Mouse (Mus musculus) intestine, embryonic 15.5 days (tissue): Measurements from ENCODE around the gene Rhbdd3. TPM values are rescaled to one million over a fixed set of nuclear protein-coding genes. Genes with fewer than 3 reads are reported as not detected.
A peak's percentile ranks its signal among the peaks of the same experiment; 100 is the strongest.

Experiments
- ATAC-seq: fragments of 200-750 bp; cut with Nextera tagmentation; 2 replicates; pipeline ENCODE4 v1.8.0; 2017; ENCODE audit warnings: moderate TSS enrichment, moderate library complexity
- H3K27ac ChIP-seq: fragments of 300-500 bp; sonication (generic); 2 replicates; pipeline ENCODE4 v1.5.1; 2015; ENCODE audit warnings: mild to moderate bottlenecking, inconsistent platforms
- H3K27me3 ChIP-seq: fragments of 300-500 bp; sonication (generic); replicated peaks from 2 replicates; pipeline ENCODE4 v1.6.1; 2015; ENCODE audit warnings: inconsistent platforms
- H3K36me3 ChIP-seq: fragments of 300-500 bp; sonication (generic); 2 replicates; pipeline ENCODE4 v1.6.1; 2015; ENCODE audit warnings: inconsistent platforms
- H3K4me1 ChIP-seq: fragments of 300-500 bp; sonication (generic); replicated peaks from 2 replicates; pipeline ENCODE4 v1.6.1; 2015; ENCODE audit warnings: inconsistent platforms
- H3K4me2 ChIP-seq: fragments of 300-500 bp; sonication (generic); replicated peaks from 2 replicates; pipeline ENCODE4 v1.6.1; 2015; ENCODE audit warnings: mild to moderate bottlenecking, inconsistent platforms
- H3K4me3 ChIP-seq: fragments of 300-500 bp; sonication (generic); replicated peaks from 2 replicates; pipeline ENCODE4 v1.5.1; 2015; ENCODE audit warnings: inconsistent platforms
- H3K9ac ChIP-seq: fragments of 300-500 bp; sonication (generic); 2 replicates; pipeline ENCODE4 v1.6.1; 2015; ENCODE audit warnings: inconsistent platforms
- H3K9me3 ChIP-seq: fragments of 300-500 bp; sonication (generic); 2 replicates; pipeline ENCODE4 v1.6.1; 2016; ENCODE audit warnings: inconsistent platforms
- WGBS: fragments of 180-500 bp; shearing (Covaris S2); methylation state at CpG from one replicate; pipeline ENCODE4 v1.1.7; 2015; 5-methylcytosine and 5-hydroxymethylcytosine counted together
- polyA plus RNA-seq: library from polyadenylated mRNA; unstranded; fragments of >200 nt; fragmentation: Nextera tagmentation; extraction: Ambion mirVana; gene quantifications from 2 replicates; pipeline ENCODE4 v1.2.1, GENCODE M21; 2015

Gene Rhbdd3
- polyA plus RNA-seq, 1 experiment from 2014 or later, result 27.5 TPM

- Histone ChIP-seq H3K27me3 (no peaks in the 10 kb centered on the region), H3K27ac (no peak overlapping the region), H3K4me2 (no peak overlapping the region), H3K9ac (no peak overlapping the region), H3K4me3 (no peak overlapping the region), H3K36me3 (peaks cover 9% of the 10 kb centered on the region), H3K4me1 (peaks cover 13% of the 10 kb centered on the region; the same call in 1 of the 2 replicates), H3K9me3 (no peaks in the 10 kb centered on the region)
- 89% methylated on average over 7 of the region's 7 CpGs for WGBS
- ATAC-seq, result no peak
These were observed 3.7 kb downstream of the Rhbdd3 start for GRCm38 (mm10) chr11:5102384-5102783.

GRCm38 (mm10) chr11:5103986-5104509 lies 5.3 kb downstream of the Rhbdd3 start:
- Histone ChIP-seq H3K4me1 (peaks cover 13% of the 10 kb centered on the region; the same call in 1 of the 2 replicates), H3K36me3 (peaks cover 9% of the 10 kb centered on the region), H3K4me3 (no peak overlapping the region), H3K27me3 (no peaks in the 10 kb centered on the region), H3K9me3 (no peaks in the 10 kb centered on the region), H3K27ac (no peak overlapping the region), H3K4me2 (no peak overlapping the region), H3K9ac (no peak overlapping the region)
- 92% methylated on average over 4 of the region's 4 CpGs for WGBS
- no peak for ATAC-seq

- no peak for ATAC-seq
- WGBS, result 67% methylated on average over 8 of the region's 8 CpGs
- peaks cover 4% of the 10 kb centered on the region; the same call in 1 of the 2 replicates for H3K36me3 ChIP-seq
- no peaks in the 10 kb centered on the region for H3K4me1 ChIP-seq
- no peaks in the 10 kb centered on the region for H3K27me3 ChIP-seq
- no peak overlapping the region for H3K9ac ChIP-seq
- H3K9me3 ChIP-seq, result no peaks in the 10 kb centered on the region
- no peak overlapping the region for H3K27ac ChIP-seq
- no peak overlapping the region for H3K4me2 ChIP-seq
- no peak overlapping the region for H3K4me3 ChIP-seq
These were observed 10.7 kb downstream of the Rhbdd3 start for GRCm38 (mm10) chr11:5109441-5109840.

GRCm38 (mm10) chr11:5113645-5114044 lies 14.9 kb downstream of the Rhbdd3 start:
- 83% methylated on average over 7 of the region's 7 CpGs for WGBS
- Histone ChIP-seq H3K9me3 (no peaks in the 10 kb centered on the region), H3K4me2 (no peak overlapping the region), H3K4me1 (no peaks in the 10 kb centered on the region), H3K36me3 (no peaks in the 10 kb centered on the region), H3K9ac (no peak overlapping the region), H3K4me3 (no peak overlapping the region), H3K27ac (no peak overlapping the region), H3K27me3 (no peaks in the 10 kb centered on the region)
- no peak for ATAC-seq

- peaks cover 3% of the 10 kb centered on the region; the same call in 1 of the 2 replicates for H3K4me1 ChIP-seq
- H3K27ac ChIP-seq, result no peak overlapping the region
- 24% methylated on average over 13 of the region's 13 CpGs for WGBS
- no peak overlapping the region for H3K4me3 ChIP-seq
- peak; percentile 57 for ATAC-seq
- no peak overlapping the region for H3K4me2 ChIP-seq
- no peaks in the 10 kb centered on the region for H3K27me3 ChIP-seq
- H3K36me3 ChIP-seq, result no peaks in the 10 kb centered on the region
- no peak overlapping the region for H3K9ac ChIP-seq
- no peaks in the 10 kb centered on the region for H3K9me3 ChIP-seq
These were observed 16.3 kb downstream of the Rhbdd3 start for GRCm38 (mm10) chr11:5114931-5115581.

- 0 out of 2 replicates have a peak, but pooled peaks cover 2% of the 10 kb centered on the region for H3K4me1 ChIP-seq
- H3K4me2 ChIP-seq, result no peak overlapping the region
- peaks cover 3% of the 10 kb centered on the region; the same call in 1 of the 2 replicates for H3K36me3 ChIP-seq
- no peaks in the 10 kb centered on the region for H3K27me3 ChIP-seq
- no peaks in the 10 kb centered on the region for H3K9me3 ChIP-seq
- H3K9ac ChIP-seq, result no peak overlapping the region
- H3K4me3 ChIP-seq, result no peak overlapping the region
- no peak overlapping the region for H3K27ac ChIP-seq
- WGBS, result 70% methylated on average over 4 of the region's 4 CpGs
- ATAC-seq, result no peak
These were observed 27.0 kb downstream of the Rhbdd3 start for GRCm38 (mm10) chr11:5125713-5126112.

GRCm38 (mm10) chr11:5129035-5129480 lies 30.3 kb downstream of the Rhbdd3 start:
- no peaks in the 10 kb centered on the region for H3K27me3 ChIP-seq
- H3K4me2 ChIP-seq, result no peak overlapping the region
- ATAC-seq, result no peak
- no peak overlapping the region for H3K27ac ChIP-seq
- no peak overlapping the region for H3K4me3 ChIP-seq
- WGBS, result 46% methylated on average over 5 of the region's 5 CpGs
- 0 out of 2 replicates have a peak, but pooled peaks cover 2% of the 10 kb centered on the region for H3K4me1 ChIP-seq
- no peak overlapping the region for H3K9ac ChIP-seq
- peaks cover 3% of the 10 kb centered on the region; the same call in 1 of the 2 replicates for H3K36me3 ChIP-seq
- H3K9me3 ChIP-seq, result no peaks in the 10 kb centered on the region

- Histone ChIP-seq H3K27ac (no peak overlapping the region), H3K4me2 (no peak overlapping the region)
- ATAC-seq, result no peak
These were observed 31.5 kb downstream of the Rhbdd3 start for GRCm38 (mm10) chr11:5130111-5130665.

GRCm38 (mm10) chr11:5132751-5133150 lies 34.0 kb downstream of the Rhbdd3 start:
- Histone ChIP-seq H3K4me2 (no peak overlapping the region), H3K4me3 (no peak overlapping the region), H3K4me1 (no peaks in the 10 kb centered on the region), H3K36me3 (no peaks in the 10 kb centered on the region), H3K9ac (no peak overlapping the region), H3K27ac (no peak overlapping the region), H3K9me3 (no peaks in the 10 kb centered on the region), H3K27me3 (no peaks in the 10 kb centered on the region)
- 57% methylated on average over 4 of the region's 4 CpGs for WGBS
- ATAC-seq, result no peak

More at GRCm38 (mm10) chr11:5130111-5130665, 31.5 kb downstream of the Rhbdd3 start:
- H3K4me1 ChIP-seq, result 0 out of 2 replicates have a peak, but pooled peaks cover 2% of the 10 kb centered on the region
- 65% methylated on average over 4 of the region's 4 CpGs for WGBS
- no peaks in the 10 kb centered on the region for H3K9me3 ChIP-seq
- no peaks in the 10 kb centered on the region for H3K27me3 ChIP-seq
- no peak overlapping the region for H3K9ac ChIP-seq
- peaks cover 3% of the 10 kb centered on the region; the same call in 1 of the 2 replicates for H3K36me3 ChIP-seq
- no peak overlapping the region for H3K4me3 ChIP-seq

- peak overlapping the region; percentile 54; the same call in 1 of the 2 replicates for H3K27ac ChIP-seq
- no peak overlapping the region for H3K4me2 ChIP-seq
- peak overlapping the region; percentile 11; the same call in 1 of the 2 replicates for H3K4me3 ChIP-seq
- peak; percentile 17; the same call in 1 of the 2 replicates for ATAC-seq
- 73% methylated on average over 11 of the region's 11 CpGs for WGBS
- no peaks in the 10 kb centered on the region for H3K9me3 ChIP-seq
- H3K9ac ChIP-seq, result no peak overlapping the region
- H3K36me3 ChIP-seq, result no peaks in the 10 kb centered on the region
- H3K4me1 ChIP-seq, result peaks cover 25% of the 10 kb centered on the region
- H3K27me3 ChIP-seq, result no peaks in the 10 kb centered on the region
These were observed 37.2 kb downstream of the Rhbdd3 start for GRCm38 (mm10) chr11:5135914-5136313.

- Histone ChIP-seq H3K27ac (peak overlapping the region; percentile 59), H3K36me3 (no peaks in the 10 kb centered on the region), H3K4me2 (no peak overlapping the region), H3K27me3 (no peaks in the 10 kb centered on the region), H3K9me3 (no peaks in the 10 kb centered on the region), H3K9ac (no peak overlapping the region), H3K4me1 (peaks cover 38% of the 10 kb centered on the region), H3K4me3 (no peak overlapping the region)
- WGBS, result 38% methylated on average over 2 of the region's 2 CpGs
- ATAC-seq, result no peak
These were observed 39.9 kb downstream of the Rhbdd3 start for GRCm38 (mm10) chr11:5138642-5139041.

- no peak overlapping the region; the same call in 1 of the 2 replicates for H3K27ac ChIP-seq
- H3K9ac ChIP-seq, result peak overlapping the region; percentile 29; the same call in 1 of the 2 replicates
- H3K4me2 ChIP-seq, result 0 out of 2 replicates have a peak overlapping the region, but pooled peaks have one; percentile 12
These were observed 40.6 kb downstream of the Rhbdd3 start for GRCm38 (mm10) chr11:5139372-5139771.

More at GRCm38 (mm10) chr11:5139372-5139771, 40.6 kb downstream of the Rhbdd3 start:
- ATAC-seq, result no peak
- WGBS, result 41% methylated on average over 9 of the region's 9 CpGs
- H3K9me3 ChIP-seq, result no peaks in the 10 kb centered on the region
- H3K4me1 ChIP-seq, result peaks cover 43% of the 10 kb centered on the region
- no peaks in the 10 kb centered on the region for H3K27me3 ChIP-seq
- no peak overlapping the region for H3K4me3 ChIP-seq
- no peaks in the 10 kb centered on the region for H3K36me3 ChIP-seq
